Mouse (Mus musculus): ENCODE results near the gene Dlg4. TPM values are rescaled to one million over a fixed set of nuclear protein-coding genes. Genes with fewer than 3 reads are reported as not detected.

Gene Dlg4
- total and polyA plus RNA-seq, 2 experiments from 2014 or later, result 18.1 to 269 TPM

- peaks cover 9% of the 10 kb centered on the region for H3K36me3 ChIP-seq (ENCODE audit: insufficient read depth, low read length)
- H3K9me3 ChIP-seq (ENCODE audit: low read length), result no peaks in the 10 kb centered on the region
- TF ChIP-seq CTCF (IDR thresholded peaks at IDR 0.05), result peak; percentile 54
- WGBS, result 53% methylated on average over 10 of the region's 10 CpGs
- H3K27me3 ChIP-seq (ENCODE audit: insufficient read depth, low read length), result no peaks in the 10 kb centered on the region
- no peaks in the 10 kb centered on the region for H3K4me1 ChIP-seq (ENCODE audit: insufficient read depth, low read length)
- DNase-seq (ENCODE audit: low spot score) (no peak), ATAC-seq (ENCODE audit: low FRiP score) (no peak)
- H3K4me3 ChIP-seq (ENCODE audit: low read depth, low read length), result no peak overlapping the region
- no peak overlapping the region for H3K27ac ChIP-seq (ENCODE audit: low read depth, low read length)
- no peak overlapping the region for H3K9ac ChIP-seq (replicated peaks; ENCODE audit: low read length, poor library complexity, severe bottlenecking)
- no peak overlapping the region for H3K4me2 ChIP-seq (ENCODE audit: low read depth, low read length, poor library complexity, severe bottlenecking)
Measured at GRCm38 (mm10) chr11:70049816-70050215, 33.1 kb downstream of the Dlg4 start.

GRCm38 (mm10) chr11:70053156-70053555 lies 36.4 kb downstream of the Dlg4 start:
- Histone ChIP-seq H3K27ac (ENCODE audit: low read depth, low read length) (no peak overlapping the region), H3K36me3 (ENCODE audit: insufficient read depth, low read length) (no peaks in the 10 kb centered on the region), H3K4me1 (ENCODE audit: insufficient read depth, low read length) (no peaks in the 10 kb centered on the region), H3K9ac (replicated peaks; ENCODE audit: low read length, poor library complexity, severe bottlenecking) (no peak overlapping the region), H3K9me3 (ENCODE audit: low read length) (no peaks in the 10 kb centered on the region), H3K4me3 (ENCODE audit: low read depth, low read length) (no peak overlapping the region), H3K4me2 (ENCODE audit: low read depth, low read length, poor library complexity, severe bottlenecking) (no peak overlapping the region), H3K27me3 (ENCODE audit: insufficient read depth, low read length) (no peaks in the 10 kb centered on the region)
- DNase-seq (ENCODE audit: low spot score) (no peak), ATAC-seq (ENCODE audit: low FRiP score) (no peak)
- 75% methylated on average over 7 of the region's 7 CpGs for WGBS
- TF ChIP-seq CTCF (IDR thresholded peaks at IDR 0.05), result no peak

- no peak within 1 kb of the TSS for H3K27ac ChIP-seq (ENCODE audit: low read depth, low read length)
- no peak for ATAC-seq (ENCODE audit: low FRiP score)
- 88% methylated on average over 10 of the region's 10 CpGs for WGBS
- no peak for DNase-seq (ENCODE audit: low spot score)
- H3K9me3 ChIP-seq (ENCODE audit: low read length), result no peaks in the 10 kb centered on the region
- H3K9ac ChIP-seq (replicated peaks; ENCODE audit: low read length, poor library complexity, severe bottlenecking), result no peak within 1 kb of the TSS
- no peaks in the 10 kb centered on the region for H3K36me3 ChIP-seq (ENCODE audit: insufficient read depth, low read length)
- H3K4me1 ChIP-seq (ENCODE audit: insufficient read depth, low read length), result no peaks in the 10 kb centered on the region
- no peak within 1 kb of the TSS for H3K4me3 ChIP-seq (ENCODE audit: low read depth, low read length)
- H3K27me3 ChIP-seq (ENCODE audit: insufficient read depth, low read length), result no peaks in the 10 kb centered on the region
- TF ChIP-seq CTCF (IDR thresholded peaks at IDR 0.05), result no peak
- H3K4me2 ChIP-seq (ENCODE audit: low read depth, low read length, poor library complexity, severe bottlenecking), result no peak within 1 kb of the TSS
Measured at GRCm38 (mm10) chr11:70053898-70054570, 37.3 kb downstream of the Dlg4 start, which contains the start of gene Asgr1. TSS of gene Asgr1 (plus strand) at chr11:70054085.

GRCm38 (mm10) chr11:70055618-70056214 lies 39.0 kb downstream of the Dlg4 start:
- no peaks in the 10 kb centered on the region for H3K36me3 ChIP-seq (ENCODE audit: insufficient read depth, low read length)
- H3K4me1 ChIP-seq (ENCODE audit: insufficient read depth, low read length), result no peaks in the 10 kb centered on the region
- H3K27me3 ChIP-seq (ENCODE audit: insufficient read depth, low read length), result no peaks in the 10 kb centered on the region
- DNase-seq (ENCODE audit: low spot score), result peak; percentile 66
- H3K4me2 ChIP-seq (ENCODE audit: low read depth, low read length, poor library complexity, severe bottlenecking), result peak overlapping the region; percentile 26; the same call in 1 of the 2 replicates
- H3K4me3 ChIP-seq (ENCODE audit: low read depth, low read length), result no peak overlapping the region
- no peaks in the 10 kb centered on the region for H3K9me3 ChIP-seq (ENCODE audit: low read length)
- ATAC-seq (ENCODE audit: low FRiP score), result peak; percentile 59; the same call in 1 of the 2 replicates
- 22% methylated on average over 18 of the region's 18 CpGs for WGBS
- peak; percentile 94 for TF ChIP-seq CTCF (IDR thresholded peaks at IDR 0.05)
- no peak overlapping the region for H3K9ac ChIP-seq (replicated peaks; ENCODE audit: low read length, poor library complexity, severe bottlenecking)
- H3K27ac ChIP-seq (ENCODE audit: low read depth, low read length), result no peak overlapping the region

GRCm38 (mm10) chr11:70057805-70058204 lies 41.1 kb downstream of the Dlg4 start:
- no peak for DNase-seq (ENCODE audit: low spot score)
- no peak for TF ChIP-seq CTCF (IDR thresholded peaks at IDR 0.05)
- no peaks in the 10 kb centered on the region for H3K36me3 ChIP-seq (ENCODE audit: insufficient read depth, low read length)
- no peaks in the 10 kb centered on the region for H3K9me3 ChIP-seq (ENCODE audit: low read length)
- H3K4me1 ChIP-seq (ENCODE audit: insufficient read depth, low read length), result no peaks in the 10 kb centered on the region
- H3K27ac ChIP-seq (ENCODE audit: low read depth, low read length), result no peak overlapping the region
- no peak for ATAC-seq (ENCODE audit: low FRiP score)
- H3K4me2 ChIP-seq (ENCODE audit: low read depth, low read length, poor library complexity, severe bottlenecking), result no peak overlapping the region
- H3K27me3 ChIP-seq (ENCODE audit: insufficient read depth, low read length), result no peaks in the 10 kb centered on the region
- no peak overlapping the region for H3K9ac ChIP-seq (replicated peaks; ENCODE audit: low read length, poor library complexity, severe bottlenecking)
- no peak overlapping the region for H3K4me3 ChIP-seq (ENCODE audit: low read depth, low read length)
- 78% methylated on average over 9 of the region's 9 CpGs for WGBS

- Histone ChIP-seq H3K27ac (ENCODE audit: low read depth, low read length) (no peak overlapping the region), H3K4me2 (ENCODE audit: low read depth, low read length, poor library complexity, severe bottlenecking) (no peak overlapping the region), H3K4me1 (ENCODE audit: insufficient read depth, low read length) (no peaks in the 10 kb centered on the region), H3K4me3 (ENCODE audit: low read depth, low read length) (no peak overlapping the region), H3K36me3 (ENCODE audit: insufficient read depth, low read length) (no peaks in the 10 kb centered on the region), H3K9ac (replicated peaks; ENCODE audit: low read length, poor library complexity, severe bottlenecking) (no peak overlapping the region), H3K27me3 (ENCODE audit: insufficient read depth, low read length) (no peaks in the 10 kb centered on the region), H3K9me3 (ENCODE audit: low read length) (no peaks in the 10 kb centered on the region)
- DNase-seq (ENCODE audit: low spot score), result no peak
- ATAC-seq (ENCODE audit: low FRiP score), result no peak
- TF ChIP-seq CTCF (IDR thresholded peaks at IDR 0.05), result no peak
- WGBS, result 70% methylated on average over 6 of the region's 6 CpGs
Measured at GRCm38 (mm10) chr11:70059930-70060329, 43.2 kb downstream of the Dlg4 start.

Data from midbrain, postnatal 0 days (tissue).